Mouse (Mus musculus) limb, embryonic 15.5 days (tissue): ENCODE measurements around the gene Ppef2. TPM values are rescaled to one million over a fixed set of nuclear protein-coding genes. Genes with fewer than 3 reads are reported as not detected.
A peak's percentile ranks its signal among the peaks of the same experiment; 100 is the strongest.

ENCODE experiments used
- ATAC-seq: fragments of 200-750 bp; cut with Nextera tagmentation; 2 replicates; pipeline ENCODE4 v1.8.0; 2017; ENCODE audit warnings: low read depth, moderate TSS enrichment; ENCODE audit not compliant: insufficient number of reproducible peaks, low FRiP score, low TSS enrichment
- H3K27ac ChIP-seq: fragments of 300-500 bp; sonication (generic); 2 replicates; pipeline ENCODE4 v1.5.1; 2015; ENCODE audit warnings: moderate library complexity, mild to moderate bottlenecking, inconsistent platforms
- H3K27me3 ChIP-seq: fragments of 300-500 bp; sonication (generic); 2 replicates; pipeline ENCODE4 v1.6.1; 2015; ENCODE audit warnings: inconsistent platforms
- H3K36me3 ChIP-seq: fragments of 300-500 bp; sonication (generic); 2 replicates; pipeline ENCODE4 v1.6.1; 2015; ENCODE audit warnings: inconsistent platforms
- H3K4me1 ChIP-seq: fragments of 300-500 bp; sonication (generic); 2 replicates; pipeline ENCODE4 v1.6.1; 2015; ENCODE audit warnings: inconsistent platforms
- H3K4me2 ChIP-seq: fragments of 300-500 bp; sonication (generic); 2 replicates; pipeline ENCODE4 v1.6.1; 2015; ENCODE audit warnings: mild to moderate bottlenecking, inconsistent platforms
- H3K4me3 ChIP-seq: fragments of 300-500 bp; sonication (generic); 2 replicates; pipeline ENCODE4 v1.5.1; 2015; ENCODE audit warnings: mild to moderate bottlenecking, inconsistent platforms
- H3K9ac ChIP-seq: fragments of 300-500 bp; sonication (generic); 2 replicates; pipeline ENCODE4 v1.6.1; 2015; ENCODE audit warnings: inconsistent platforms
- H3K9me3 ChIP-seq: fragments of 300-500 bp; sonication (generic); 2 replicates; pipeline ENCODE4 v1.6.1; 2016; ENCODE audit warnings: inconsistent platforms
- WGBS: fragments of 180-500 bp; shearing (Covaris S2); methylation state at CpG from one replicate; pipeline ENCODE4 v1.1.7; 2015; 5-methylcytosine and 5-hydroxymethylcytosine counted together
- polyA plus RNA-seq: library from polyadenylated mRNA; unstranded; fragments of >200 nt; fragmentation: Nextera tagmentation; extraction: Ambion mirVana; gene quantifications from 2 replicates; pipeline ENCODE4 v1.2.1, GENCODE M21; 2015

Ppef2 gene
- 0.12 and 0.19 TPM in 2 replicates for polyA plus RNA-seq

- no peak within 1 kb of the TSS for H3K9ac ChIP-seq
- H3K27ac ChIP-seq = no peak within 1 kb of the TSS
- WGBS = 18% methylated on average over 6 of the region's 6 CpGs
- peaks cover 6% of the 10 kb centered on the region for H3K4me1 ChIP-seq
- no peaks in the 10 kb centered on the region for H3K9me3 ChIP-seq
- no peak within 1 kb of the TSS for H3K4me3 ChIP-seq
- H3K27me3 ChIP-seq = no peaks in the 10 kb centered on the region
- no peak for ATAC-seq
- no peak within 1 kb of the TSS for H3K4me2 ChIP-seq
- no peaks in the 10 kb centered on the region for H3K36me3 ChIP-seq
These were observed at the start of gene Ppef2 for GRCm38 (mm10) chr5:92256218-92256617. Ppef2 (minus strand) TSS chr5:92256278.

DNA sequence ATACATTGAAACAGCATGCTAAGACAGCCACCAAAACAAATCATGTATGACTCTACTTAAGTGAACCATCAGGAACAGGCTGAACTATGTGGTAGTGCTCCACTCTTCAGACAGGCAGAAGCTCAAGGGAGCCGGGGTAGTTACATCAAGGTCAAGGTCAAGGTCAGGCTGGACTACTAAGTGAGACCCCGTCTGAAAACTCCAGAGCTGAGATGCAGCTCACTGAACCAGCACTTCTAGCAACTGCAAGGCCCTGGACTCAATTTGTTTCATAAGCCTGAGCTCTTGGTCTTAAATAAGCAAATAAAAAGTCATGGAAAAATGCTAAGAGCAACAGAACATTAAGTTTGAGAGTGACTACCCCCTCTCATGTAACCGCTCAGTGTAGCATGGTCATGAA, 48.2 kb upstream of the Ppef2 start:
- Histone ChIP-seq H3K27ac (no peak overlapping the region), H3K4me2 (no peak overlapping the region), H3K9ac (no peak overlapping the region), H3K4me3 (no peak overlapping the region), H3K9me3 (no peaks in the 10 kb centered on the region), H3K36me3 (peaks cover 72% of the 10 kb centered on the region), H3K4me1 (peaks cover 13% of the 10 kb centered on the region), H3K27me3 (no peaks in the 10 kb centered on the region)
- 84% methylated on average over 3 of the region's 3 CpGs for WGBS
- ATAC-seq = no peak

DNA sequence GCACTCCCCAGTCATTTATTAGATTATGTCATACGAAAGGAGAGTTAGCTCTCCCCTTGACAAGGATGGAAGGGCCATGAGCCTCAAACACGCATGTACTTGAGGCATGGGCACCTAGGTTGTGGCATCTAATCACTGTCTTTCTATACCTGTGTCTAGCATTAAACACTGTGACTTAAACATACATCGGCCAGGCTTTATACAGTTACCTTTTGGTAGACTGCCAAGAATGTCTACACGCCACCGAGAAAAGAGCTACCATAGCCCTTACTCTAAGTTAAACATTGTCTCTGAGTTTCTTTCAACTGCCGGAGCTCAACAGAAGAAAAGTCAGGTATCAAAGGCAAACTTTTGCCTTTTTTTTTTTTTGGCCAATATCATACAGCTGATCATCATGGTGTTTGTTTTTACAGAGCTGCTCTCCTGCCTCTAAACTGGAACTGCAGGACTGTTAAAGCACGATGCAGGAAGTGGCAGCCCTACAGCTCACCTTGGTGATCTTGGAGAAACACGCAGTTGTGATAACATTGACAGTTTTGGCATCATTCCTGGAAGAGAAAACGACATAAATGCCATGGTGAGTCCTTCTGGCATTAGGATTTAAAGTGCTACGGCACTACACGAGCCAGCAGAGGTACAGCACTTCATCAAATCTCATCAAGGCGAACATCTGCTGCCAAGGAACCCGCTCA, 46.2 kb upstream of the Ppef2 start:
- Histone ChIP-seq H3K4me1 (0 out of 2 replicates have a peak, but pooled peaks cover 1% of the 10 kb centered on the region), H3K27me3 (no peaks in the 10 kb centered on the region), H3K4me2 (no peak overlapping the region), H3K4me3 (no peak overlapping the region), H3K9ac (no peak overlapping the region), H3K27ac (no peak overlapping the region), H3K9me3 (no peaks in the 10 kb centered on the region), H3K36me3 (peaks cover 88% of the 10 kb centered on the region)
- 89% methylated on average over 13 of the region's 13 CpGs for WGBS
- ATAC-seq = no peak

DNA sequence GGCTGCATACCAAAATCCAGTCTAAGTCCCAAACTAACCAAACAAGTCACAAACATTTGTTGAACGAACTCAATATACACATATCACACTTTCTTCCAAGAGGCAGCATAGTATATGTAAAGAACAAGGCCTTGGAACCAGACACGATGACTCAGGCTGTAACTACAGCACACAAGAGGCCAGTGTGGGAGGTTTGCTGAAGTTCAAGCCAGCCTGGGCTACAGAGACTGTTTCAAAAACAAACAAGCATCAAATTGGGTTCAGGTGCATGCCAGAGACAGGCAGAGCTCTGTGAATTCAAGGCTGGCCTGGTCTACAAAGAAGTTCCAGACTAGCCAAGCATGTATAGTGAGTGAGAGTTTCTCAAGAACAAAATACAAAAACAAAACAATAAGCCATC, 38.4 kb upstream of the Ppef2 start:
- H3K36me3 ChIP-seq = peaks cover 92% of the 10 kb centered on the region
- H3K27me3 ChIP-seq = no peaks in the 10 kb centered on the region
- H3K4me1 ChIP-seq = no peaks in the 10 kb centered on the region
- no peak overlapping the region for H3K4me2 ChIP-seq
- no peak for ATAC-seq
- no peak overlapping the region for H3K9ac ChIP-seq
- H3K27ac ChIP-seq = no peak overlapping the region
- no peaks in the 10 kb centered on the region for H3K9me3 ChIP-seq
- no peak overlapping the region for H3K4me3 ChIP-seq
- 86% methylated on average over 2 of the region's 2 CpGs for WGBS

GRCm38 (mm10) chr5:92291652-92292414, 35.8 kb upstream of the Ppef2 start:
- Histone ChIP-seq H3K4me1 (no peaks in the 10 kb centered on the region), H3K9ac (no peak overlapping the region)
- no peak for ATAC-seq

DNA sequence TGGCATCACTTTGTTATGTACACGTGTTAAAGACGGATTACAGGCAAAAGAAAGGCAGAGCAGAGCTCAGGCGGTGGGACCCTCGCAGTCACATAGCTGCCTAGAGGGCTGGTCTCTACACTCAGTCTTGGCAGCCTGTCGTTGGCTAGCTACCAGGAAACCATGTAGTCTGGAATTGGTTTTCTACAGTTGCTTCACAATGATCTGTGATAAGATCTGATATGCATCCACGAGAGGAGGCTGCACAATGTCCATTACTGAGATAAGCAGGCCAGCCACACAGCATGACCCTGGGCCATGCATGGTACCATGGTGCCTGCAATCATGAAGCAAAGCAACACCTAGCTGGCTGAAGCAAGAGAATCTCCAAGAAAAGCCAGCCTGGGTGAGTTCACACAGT, 31.8 kb upstream of the Ppef2 start:
- no peak for ATAC-seq
- Histone ChIP-seq H3K4me3 (no peak overlapping the region), H3K4me2 (no peak overlapping the region), H3K27ac (no peak overlapping the region), H3K9ac (no peak overlapping the region), H3K27me3 (no peaks in the 10 kb centered on the region), H3K36me3 (peaks cover 79% of the 10 kb centered on the region), H3K9me3 (no peaks in the 10 kb centered on the region), H3K4me1 (0 out of 2 replicates have a peak, but pooled peaks cover 3% of the 10 kb centered on the region)
- WGBS = 81% methylated on average over 6 of the region's 6 CpGs

More at GRCm38 (mm10) chr5:92291652-92292414, 35.8 kb upstream of the Ppef2 start:
- no peaks in the 10 kb centered on the region for H3K9me3 ChIP-seq
- WGBS = 88% methylated on average over 6 of the region's 6 CpGs
- H3K4me2 ChIP-seq = no peak overlapping the region
- H3K27ac ChIP-seq = no peak overlapping the region
- H3K36me3 ChIP-seq = peaks cover 93% of the 10 kb centered on the region
- H3K27me3 ChIP-seq = no peaks in the 10 kb centered on the region
- H3K4me3 ChIP-seq = no peak overlapping the region

DNA sequence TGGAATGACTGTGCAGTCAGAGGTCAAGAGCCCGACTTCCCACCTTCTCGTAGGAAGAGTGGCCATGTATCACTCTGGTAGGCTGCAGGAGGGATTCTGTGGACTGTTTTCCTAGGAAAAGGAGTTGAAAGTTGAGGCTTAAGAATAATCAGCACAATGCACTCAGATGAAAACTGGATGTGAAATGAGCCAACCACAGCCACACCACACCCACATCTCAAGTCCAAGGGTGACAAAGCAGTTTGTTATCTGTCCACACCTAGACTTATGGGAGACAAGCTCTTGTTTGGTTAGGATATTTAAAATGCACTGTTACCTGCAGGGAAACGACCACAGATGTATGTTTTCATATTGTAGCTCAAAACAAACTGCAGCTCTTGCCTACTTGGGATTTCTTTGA, 27.0 kb upstream of the Ppef2 start:
- H3K9me3 ChIP-seq = no peaks in the 10 kb centered on the region
- H3K4me1 ChIP-seq = peaks cover 24% of the 10 kb centered on the region
- ATAC-seq = no peak
- WGBS = 59% methylated on average over 3 of the region's 3 CpGs
- H3K4me3 ChIP-seq = no peak overlapping the region
- peaks cover 34% of the 10 kb centered on the region for H3K36me3 ChIP-seq
- H3K27ac ChIP-seq = no peak overlapping the region
- H3K9ac ChIP-seq = no peak overlapping the region
- no peaks in the 10 kb centered on the region for H3K27me3 ChIP-seq
- H3K4me2 ChIP-seq = no peak overlapping the region

- no peak overlapping the region for H3K4me2 ChIP-seq
- no peak overlapping the region for H3K4me3 ChIP-seq
- H3K9me3 ChIP-seq = no peaks in the 10 kb centered on the region
- H3K4me1 ChIP-seq = peaks cover 26% of the 10 kb centered on the region
- H3K36me3 ChIP-seq = peaks cover 29% of the 10 kb centered on the region
- no peaks in the 10 kb centered on the region for H3K27me3 ChIP-seq
- no peak for ATAC-seq
- 53% methylated on average over 4 of the region's 4 CpGs for WGBS
- H3K9ac ChIP-seq = no peak overlapping the region
- no peak overlapping the region for H3K27ac ChIP-seq
These were observed 26.5 kb upstream of the Ppef2 start for GRCm38 (mm10) chr5:92282571-92282970.

- Histone ChIP-seq H3K36me3 (no peaks in the 10 kb centered on the region; the same call in 1 of the 2 replicates), H3K27me3 (no peaks in the 10 kb centered on the region), H3K9ac (no peak overlapping the region), H3K4me3 (no peak overlapping the region), H3K27ac (0 out of 2 replicates have a peak overlapping the region, but pooled peaks have one; percentile 24), H3K4me2 (no peak overlapping the region), H3K9me3 (no peaks in the 10 kb centered on the region), H3K4me1 (peaks cover 29% of the 10 kb centered on the region)
- no peak for ATAC-seq
- 73% methylated on average over 10 of the region's 10 CpGs for WGBS
These were observed 23.0 kb upstream of the Ppef2 start for GRCm38 (mm10) chr5:92278942-92279537.

DNA sequence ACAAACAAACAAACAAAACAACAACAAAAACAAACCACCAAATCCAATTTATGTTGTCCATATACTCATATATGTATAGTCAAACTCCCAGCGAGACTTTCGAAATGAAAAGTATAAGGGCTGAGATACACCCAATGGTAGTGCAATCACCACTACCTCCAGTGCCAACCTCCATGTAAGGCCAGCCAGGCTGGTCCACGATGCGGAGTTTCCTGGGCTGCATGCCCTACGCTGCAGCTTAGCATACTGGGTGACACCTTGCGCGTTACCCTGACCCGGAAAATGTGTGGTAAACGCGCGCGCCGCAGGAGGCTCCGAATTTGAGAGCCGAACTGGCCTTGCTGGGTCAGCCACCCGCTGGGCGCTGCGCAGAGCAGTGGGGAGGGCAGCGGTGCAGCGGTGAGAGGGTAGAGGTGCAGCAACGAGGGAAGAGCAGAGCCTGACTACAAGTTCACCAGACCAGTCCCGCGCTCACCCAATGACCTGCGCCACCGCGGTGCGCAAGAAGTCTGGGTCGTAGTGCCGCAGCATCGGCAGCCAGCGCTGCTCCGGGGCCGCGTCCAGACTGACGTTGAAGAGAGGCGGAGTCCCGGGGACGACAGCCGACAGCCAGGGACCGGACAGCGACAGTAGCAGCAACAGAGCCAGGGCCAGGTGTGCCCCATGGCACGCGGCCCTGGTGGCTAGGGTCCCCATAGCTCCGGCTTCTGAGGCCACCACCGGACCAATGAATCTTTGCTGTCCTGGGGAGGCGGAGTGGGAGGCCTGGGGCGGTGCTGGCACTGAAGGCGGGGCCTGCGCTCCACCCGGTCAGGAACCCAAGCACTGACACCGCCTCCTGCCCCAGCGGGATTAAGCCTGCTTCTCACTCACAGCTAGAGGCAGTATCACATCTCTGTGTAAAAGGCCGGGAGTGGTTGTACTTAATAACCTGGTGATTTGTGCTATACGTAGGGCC, 21.6 kb upstream of the Ppef2 start, which contains the start of gene Naaa:
TSS of gene Naaa (minus strand) at position 734 of the 958 bp plus-strand sequence.
- no peaks in the 10 kb centered on the region for H3K27me3 ChIP-seq
- peak within 1 kb of the TSS; percentile 67 for H3K4me3 ChIP-seq
- peak within 1 kb of the TSS; percentile 24; the same call in 1 of the 2 replicates for H3K27ac ChIP-seq
- H3K4me2 ChIP-seq = peak within 1 kb of the TSS; percentile 96
- ATAC-seq = peak; percentile 88
- WGBS = 3% methylated on average over 54 of the region's 54 CpGs
- H3K4me1 ChIP-seq = peaks cover 24% of the 10 kb centered on the region
- no peaks in the 10 kb centered on the region for H3K9me3 ChIP-seq
- peak within 1 kb of the TSS; percentile 33 for H3K9ac ChIP-seq
- H3K36me3 ChIP-seq = no peaks in the 10 kb centered on the region

GRCm38 (mm10) chr5:92270496-92270895, 14.4 kb upstream of the Ppef2 start:
- H3K27ac ChIP-seq = no peak overlapping the region
- no peak overlapping the region for H3K9ac ChIP-seq
- no peak overlapping the region for H3K4me2 ChIP-seq
- no peak for ATAC-seq
- no peaks in the 10 kb centered on the region for H3K9me3 ChIP-seq
- no peaks in the 10 kb centered on the region for H3K4me1 ChIP-seq
- H3K36me3 ChIP-seq = no peaks in the 10 kb centered on the region
- WGBS = 82% methylated on average over 7 of the region's 7 CpGs
- no peak overlapping the region for H3K4me3 ChIP-seq
- no peaks in the 10 kb centered on the region for H3K27me3 ChIP-seq
